Mouse (Mus musculus): ENCODE results near the gene Slc38a6.

Slc38a6 gene

GRCm38 (mm10) chr12:73392507-73392906 lies 105.9 kb downstream of the Slc38a6 start:
- DNase-seq (ENCODE audit: low spot score in 2 of 2): no peak

GRCm38 (mm10) chr12:73393018-73393417 lies 106.4 kb downstream of the Slc38a6 start:
- no peak for DNase-seq (ENCODE audit: low spot score in 2 of 2)

GRCm38 (mm10) chr12:73393881-73394291 lies 107.3 kb downstream of the Slc38a6 start:
- DNase-seq (ENCODE audit: low spot score in 2 of 2): no peak

- DNase-seq (ENCODE audit: low spot score in 2 of 2): no peak
Measured at GRCm38 (mm10) chr12:73394571-73394970, 108.0 kb downstream of the Slc38a6 start.

DNA sequence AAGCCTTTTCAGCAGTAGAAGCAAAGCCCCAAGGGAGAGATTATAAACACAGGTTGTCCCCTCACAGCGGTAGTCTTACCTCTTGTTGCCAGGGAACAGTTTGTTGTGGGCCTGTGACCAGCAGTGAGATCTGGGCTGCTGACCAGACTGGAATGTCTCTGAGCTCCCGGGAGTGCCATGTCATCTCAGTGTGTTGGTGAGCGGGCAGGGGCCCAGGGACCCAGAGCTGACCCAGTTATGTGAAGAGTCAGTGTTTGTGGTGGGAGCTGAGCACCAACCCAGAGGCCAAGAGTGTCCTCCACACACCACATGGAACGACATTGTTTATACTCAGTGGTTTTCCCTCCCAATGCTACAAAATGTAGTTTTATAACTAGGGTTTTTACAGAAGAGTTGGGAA lies 112.8 kb downstream of the Slc38a6 start:
- DNase-seq (ENCODE audit: low spot score in 2 of 2): peak in 1 of 2 experiments; percentile 48

- DNase-seq (ENCODE audit: low spot score in 2 of 2): no peak
Measured at GRCm38 (mm10) chr12:73400481-73401025, 114.0 kb downstream of the Slc38a6 start.

- no peak for DNase-seq (ENCODE audit: low spot score in 2 of 2)
Measured at GRCm38 (mm10) chr12:73401520-73402130, 115.0 kb downstream of the Slc38a6 start.

- no peak for DNase-seq (ENCODE audit: low spot score in 2 of 2)
Measured at GRCm38 (mm10) chr12:73402137-73402712, 115.6 kb downstream of the Slc38a6 start.

DNA sequence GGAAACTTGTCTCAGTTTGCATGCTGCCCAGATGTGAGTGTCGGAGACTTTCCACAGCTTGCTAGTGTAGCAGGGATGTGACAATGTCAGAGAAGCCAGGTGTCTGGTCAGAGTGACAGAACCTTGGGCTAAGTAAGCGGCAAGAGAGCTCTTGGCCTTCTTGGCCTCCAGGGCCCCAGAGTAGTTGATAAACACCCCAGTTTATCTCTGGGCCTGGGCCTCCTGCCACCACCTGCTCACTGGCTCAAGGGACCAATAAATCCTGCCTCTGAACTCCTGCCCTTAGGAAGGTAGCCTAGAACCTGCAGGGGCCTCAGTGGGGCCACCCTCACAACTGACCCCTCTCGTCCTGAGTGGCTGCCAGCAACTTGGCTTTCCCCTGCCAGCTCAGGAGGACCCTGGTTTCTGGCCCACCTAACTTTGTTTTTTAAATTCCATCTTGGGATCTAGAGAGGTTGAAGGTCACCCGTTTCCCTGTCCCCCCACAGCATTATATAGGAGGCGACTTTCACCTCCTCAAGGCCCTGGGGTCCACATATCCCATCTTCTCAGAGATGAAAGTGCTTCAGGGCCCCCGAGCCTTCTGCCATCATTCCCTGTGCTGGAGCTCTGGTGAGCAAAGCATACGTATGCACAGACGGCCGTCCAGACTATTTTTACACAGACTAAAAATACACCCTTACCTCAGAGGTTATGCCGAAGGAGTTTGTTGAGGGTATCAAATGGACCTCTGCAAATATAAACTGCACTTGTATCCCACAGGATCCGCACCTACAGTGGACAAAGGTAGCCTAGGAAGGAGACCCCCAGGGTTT lies 116.5 kb downstream of the Slc38a6 start:
- DNase-seq (ENCODE audit: low spot score in 2 of 2): peak; percentile 52 to 55

Measured in heart, adult 9 months (tissue).